Mouse (Mus musculus) bone marrow macrophage, adult 2 months (primary cell): ENCODE data around the gene Klrd1.

Source experiments
- CTCF ChIP-seq: IDR thresholded peaks from 2 replicates; pipeline ENCODE4 v1.5.1; 2012; ENCODE audit warnings: low read depth, mild to moderate bottlenecking, low read length, moderate library complexity
- POLR2A ChIP-seq: IDR thresholded peaks from 2 replicates; pipeline ENCODE4 v1.6.1; 2012; ENCODE audit warnings: mild to moderate bottlenecking, low read depth, low read length, borderline replicate concordance

- no peak for TF ChIP-seq CTCF
- no peak for TF ChIP-seq POLR2A
These were observed 47.6 kb upstream of the Klrd1 start for GRCm38 (mm10) chr6:129543709-129544606.
